Mouse (Mus musculus): ENCODE measurements around the gene Bcap31.

The Bcap31 gene

GRCm38 (mm10) chrX:73684156-73684555 is 31.8 kb downstream of the Bcap31 start:
- DNase-seq (ENCODE audit: low read depth, low spot score) = no peak

DNA sequence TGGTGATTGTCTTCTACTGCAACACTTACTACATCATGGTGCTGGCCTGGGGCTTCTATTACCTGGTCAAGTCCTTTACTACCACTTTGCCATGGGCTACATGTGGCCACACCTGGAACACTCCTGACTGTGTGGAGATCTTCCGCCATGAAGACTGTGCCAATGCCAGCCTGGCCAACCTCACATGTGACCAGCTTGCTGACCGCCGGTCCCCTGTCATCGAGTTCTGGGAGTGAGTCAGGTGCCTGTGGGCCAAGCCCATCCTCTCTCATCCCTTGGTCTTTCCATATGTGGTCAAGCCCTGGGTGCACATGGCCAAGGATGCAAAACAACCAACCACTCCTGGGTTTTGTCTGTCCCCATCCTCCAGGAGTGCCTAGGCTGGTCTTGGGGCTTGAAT is 39.3 kb downstream of the Bcap31 start:
- no peak for DNase-seq (ENCODE audit: low read depth, low spot score)

DNA sequence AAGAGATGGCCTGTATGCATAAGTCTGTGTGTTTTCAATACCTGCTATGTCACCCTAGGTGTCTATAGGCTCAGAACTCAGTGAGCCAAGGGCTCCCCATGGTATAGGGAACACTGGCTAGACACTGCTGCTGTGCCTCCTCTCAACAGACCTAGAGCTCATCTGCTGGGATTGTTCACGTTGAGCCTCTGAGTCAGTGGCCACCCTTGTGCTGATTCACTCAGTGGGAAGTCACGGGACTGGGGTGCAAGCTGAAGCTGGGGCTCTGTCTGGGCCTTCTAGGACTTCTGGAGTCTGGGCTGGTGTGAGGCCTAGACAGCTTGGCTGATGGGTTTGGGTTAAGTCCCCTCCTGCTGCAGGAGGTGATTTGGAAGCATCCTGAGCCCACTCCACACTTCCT is 40.7 kb downstream of the Bcap31 start:
- no peak for DNase-seq (ENCODE audit: low read depth, low spot score)

GRCm38 (mm10) chrX:73673968-73674661 is 41.9 kb downstream of the Bcap31 start:
- DNase-seq (ENCODE audit: low read depth, low spot score) = no peak

- no peak for DNase-seq (ENCODE audit: low read depth, low spot score)
These were observed 42.4 kb downstream of the Bcap31 start for GRCm38 (mm10) chrX:73673619-73673967.

- DNase-seq (ENCODE audit: low read depth, low spot score) = no peak
These were observed 42.9 kb downstream of the Bcap31 start, which contains the start of gene Slc6a8 for GRCm38 (mm10) chrX:73672879-73673618. TSS of gene Slc6a8 (plus strand) at chrX:73673150.

DNA sequence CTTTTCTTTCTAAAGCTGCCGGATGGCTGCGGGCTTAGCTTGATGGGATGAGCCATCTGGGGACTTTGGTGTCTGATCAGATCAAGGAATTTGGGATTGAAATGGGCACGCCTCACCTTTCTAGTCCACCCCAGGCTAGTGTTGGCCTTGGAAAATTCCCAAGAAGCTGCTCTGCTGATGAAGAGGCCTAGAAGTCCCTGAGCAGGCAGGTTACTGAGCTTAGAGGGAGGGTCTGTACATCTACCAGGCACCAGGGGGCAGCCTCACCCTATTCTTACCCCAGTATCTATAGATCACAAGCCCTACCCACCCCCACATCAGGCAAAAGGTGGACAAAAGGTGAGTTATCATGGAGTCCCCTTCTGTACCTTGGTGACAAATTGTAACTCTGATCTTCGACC is 43.9 kb downstream of the Bcap31 start:
- no peak for DNase-seq (ENCODE audit: low read depth, low spot score)

GRCm38 (mm10) chrX:73663143-73663542 is 52.8 kb downstream of the Bcap31 start:
- no peak for DNase-seq (ENCODE audit: low read depth, low spot score)

DNA sequence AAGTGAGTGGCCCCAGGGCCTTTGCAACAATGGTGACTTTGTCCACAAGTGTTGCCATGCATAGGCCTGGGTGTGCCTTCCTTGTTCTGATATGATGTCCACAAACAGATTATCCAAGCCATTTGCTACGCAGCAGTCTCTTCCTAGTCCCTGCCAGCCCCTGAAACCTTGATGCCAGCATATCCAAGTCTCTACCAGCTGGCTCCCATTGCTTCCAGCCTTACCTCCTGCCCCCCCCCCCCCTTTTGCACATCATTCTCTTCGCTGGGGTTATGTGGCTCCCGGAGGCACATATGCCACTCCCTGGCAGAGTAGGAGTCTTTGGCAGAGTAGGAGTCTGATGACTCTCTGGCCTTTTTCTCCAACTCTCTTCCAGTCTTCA is 55.7 kb downstream of the Bcap31 start:
- no peak for DNase-seq (ENCODE audit: low read depth, low spot score)

GRCm38 (mm10) chrX:73659575-73660283 is 56.2 kb downstream of the Bcap31 start, which contains the start of gene Pnck:
TSS of gene Pnck (minus strand) at chrX:73660117.
- no peak for DNase-seq (ENCODE audit: low read depth, low spot score)

- DNase-seq (ENCODE audit: low read depth, low spot score) = no peak
These were observed 56.9 kb downstream of the Bcap31 start for GRCm38 (mm10) chrX:73658936-73659574.

DNA sequence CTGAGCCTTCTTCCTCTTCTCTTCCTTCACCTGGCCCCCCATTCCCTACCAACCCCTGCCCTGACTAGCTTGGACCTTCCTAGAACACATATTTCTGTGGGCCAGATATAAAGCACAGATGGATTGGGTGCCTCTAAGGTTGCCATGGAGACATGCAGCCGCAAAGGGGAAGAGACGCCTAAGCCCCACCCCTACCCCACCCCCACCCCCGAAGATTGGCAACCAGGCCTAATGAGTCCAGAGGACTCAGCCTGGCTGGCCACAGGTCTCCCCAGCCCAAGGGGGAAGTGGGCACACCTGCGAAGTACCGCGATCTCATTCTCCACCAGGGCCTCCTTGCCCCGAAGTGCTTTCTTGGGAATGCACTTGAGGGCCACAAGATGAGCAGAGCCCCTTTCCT is 57.6 kb downstream of the Bcap31 start:
- no peak for DNase-seq (ENCODE audit: low read depth, low spot score)

DNA sequence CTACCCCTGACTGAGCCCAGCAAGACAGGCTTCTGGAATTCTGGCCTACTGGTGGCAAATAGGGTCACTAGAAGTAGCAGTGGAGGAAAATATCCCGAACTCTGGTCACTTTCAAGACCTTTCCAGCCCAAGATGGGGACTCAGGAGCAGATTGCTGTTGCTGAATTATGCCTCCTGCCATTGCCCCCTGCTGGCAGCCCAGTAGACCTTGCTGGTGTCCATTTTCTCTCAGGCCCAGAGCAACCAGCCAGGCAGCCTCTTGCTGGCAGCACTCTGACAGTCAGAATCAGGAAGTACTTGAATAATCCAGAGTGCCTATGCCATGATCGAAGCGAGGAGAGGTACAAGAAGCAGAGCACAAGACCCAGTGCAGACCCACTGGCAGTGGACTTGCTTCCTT is 60.4 kb downstream of the Bcap31 start:
- DNase-seq (ENCODE audit: low read depth, low spot score) = no peak

GRCm38 (mm10) chrX:73654177-73654576 is 61.8 kb downstream of the Bcap31 start:
- DNase-seq (ENCODE audit: low read depth, low spot score) = no peak

GRCm38 (mm10) chrX:73653392-73653791 is 62.6 kb downstream of the Bcap31 start:
- no peak for DNase-seq (ENCODE audit: low read depth, low spot score)

GRCm38 (mm10) chrX:73650869-73651268 is 65.1 kb downstream of the Bcap31 start:
- DNase-seq (ENCODE audit: low read depth, low spot score) = no peak

- no peak for DNase-seq (ENCODE audit: low read depth, low spot score)
These were observed 70.9 kb downstream of the Bcap31 start for GRCm38 (mm10) chrX:73645121-73645520.

DNA sequence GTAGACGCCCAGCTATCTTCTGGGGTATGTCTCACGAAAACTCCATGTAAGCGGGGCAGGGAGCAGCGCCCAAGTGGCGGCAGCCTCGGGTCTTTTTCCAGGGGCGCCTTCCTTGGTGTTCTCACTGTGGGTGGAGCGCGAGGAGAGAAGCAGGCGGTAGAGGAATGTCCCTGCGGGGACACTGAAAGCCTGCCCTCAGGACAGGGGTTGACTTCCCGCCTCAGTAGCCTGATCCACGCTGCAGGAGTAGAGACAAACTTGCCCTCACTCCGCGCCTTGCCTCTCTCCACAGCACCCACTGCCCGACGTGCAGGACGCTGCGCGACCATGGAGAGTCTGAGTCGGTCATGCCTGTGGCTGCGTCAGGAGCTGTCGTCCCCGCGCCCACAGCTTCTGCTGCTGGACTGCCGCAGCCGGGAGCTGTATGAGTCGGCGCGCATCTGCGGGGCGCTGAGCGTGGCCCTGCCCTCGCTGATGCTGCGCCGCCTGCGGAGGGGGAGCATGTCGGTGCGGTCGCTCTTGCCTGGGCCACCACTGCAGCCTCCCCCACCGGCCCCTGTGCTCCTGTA is 76.0 kb downstream of the Bcap31 start:
- no peak for DNase-seq (ENCODE audit: low read depth, low spot score)

DNA sequence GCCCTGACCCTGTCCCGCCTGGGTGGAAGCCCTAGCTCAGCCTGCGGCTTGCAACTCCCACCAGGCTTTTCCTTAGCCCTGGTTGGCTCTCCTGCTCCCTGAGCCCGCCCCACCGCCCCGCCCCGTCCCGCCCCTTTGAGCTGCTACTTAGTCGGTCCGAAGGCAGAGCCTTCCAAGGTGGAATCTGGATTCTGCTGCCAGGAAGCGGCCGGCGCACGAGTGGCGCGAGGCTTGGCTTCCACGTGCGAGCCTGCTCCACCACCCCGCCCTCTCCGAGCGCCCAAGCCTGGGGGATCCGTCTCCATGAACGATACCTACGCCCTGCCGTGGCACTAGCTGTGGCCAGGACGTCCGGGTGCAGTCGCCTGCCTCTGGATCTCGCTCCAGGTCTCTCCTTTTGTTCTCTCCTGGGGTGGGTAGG is 76.7 kb downstream of the Bcap31 start, which contains the start of gene Dusp9:
Gene Dusp9, plus strand, starts transcription at position 165 of the 421 bp plus-strand sequence.
- no peak for DNase-seq (ENCODE audit: low read depth, low spot score)

DNA sequence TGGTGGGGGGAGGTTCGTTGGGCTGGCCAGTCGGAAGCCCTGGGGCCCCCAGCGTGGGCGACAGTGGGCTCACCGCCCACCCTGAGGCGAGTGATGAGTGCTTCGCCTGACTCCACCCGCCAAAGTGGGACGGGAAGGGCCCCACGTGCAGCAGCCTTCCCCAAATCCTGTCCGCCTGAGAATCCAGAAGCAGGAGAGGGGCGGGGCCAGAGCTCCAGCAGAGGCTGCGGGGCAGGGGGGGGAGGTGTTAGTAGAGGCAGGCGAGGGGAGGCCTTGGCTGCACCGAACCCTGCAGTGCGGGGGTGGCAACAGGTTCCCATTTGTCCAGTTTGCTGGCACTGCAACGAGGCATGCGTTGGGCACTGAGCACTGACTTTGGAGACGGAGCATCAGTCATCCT is 78.6 kb downstream of the Bcap31 start:
- DNase-seq (ENCODE audit: low read depth, low spot score) = no peak
